Mouse (Mus musculus) ES-Bruce4 (cell line): ENCODE measurements around the gene Wfdc5. TPM values are rescaled to one million over a fixed set of nuclear protein-coding genes. Genes with fewer than 3 reads are reported as not detected.

Experiments
- H3K27ac ChIP-seq: 2 replicates; pipeline ENCODE4 v1.5.1; 2012; ENCODE audit warnings: low read length, inconsistent platforms; ENCODE audit not compliant: insufficient read depth
- H3K27me3 ChIP-seq: 2 replicates; pipeline ENCODE4 v1.6.1; 2012; ENCODE audit warnings: mild to moderate bottlenecking, low read length, inconsistent platforms; ENCODE audit not compliant: control insufficient read depth, poor library complexity, insufficient read depth, severe bottlenecking
- H3K36me3 ChIP-seq: 2 replicates; pipeline ENCODE4 v1.6.1; 2012; ENCODE audit warnings: inconsistent platforms, mild to moderate bottlenecking, low read length, moderate library complexity; ENCODE audit not compliant: control insufficient read depth, poor library complexity, insufficient read depth, severe bottlenecking
- H3K4me1 ChIP-seq: one replicate; pipeline ENCODE4 v1.8.1; 2011; ENCODE audit warnings: low read length; ENCODE audit not compliant: control insufficient read depth, insufficient read depth
- H3K4me3 ChIP-seq: 2 replicates; pipeline ENCODE4 v1.5.1; 2011; ENCODE audit warnings: low read depth, mild to moderate bottlenecking, low read length
- H3K9ac ChIP-seq: 2 replicates; pipeline ENCODE4 v1.6.1; 2012; ENCODE audit warnings: low read depth, mild to moderate bottlenecking, inconsistent platforms; ENCODE audit not compliant: poor library complexity, severe bottlenecking
- H3K9me3 ChIP-seq: replicated peaks from 2 replicates; pipeline ENCODE4 v1.6.1; 2012; ENCODE audit warnings: mild to moderate bottlenecking, low read length, inconsistent platforms; ENCODE audit not compliant: control insufficient read depth, poor library complexity, insufficient read depth, severe bottlenecking
- CTCF ChIP-seq: IDR thresholded peaks from one replicate; pipeline ENCODE4 v1.8.1; 2011; ENCODE audit warnings: low read depth, low read length
- EP300 ChIP-seq: IDR thresholded peaks from 2 replicates; pipeline ENCODE4 v1.6.1; 2011; ENCODE audit warnings: low read depth, low read length; ENCODE audit not compliant: insufficient read depth
- POLR2A ChIP-seq: IDR thresholded peaks from one replicate; pipeline ENCODE4 v1.8.1; 2011; ENCODE audit warnings: low read length; ENCODE audit not compliant: insufficient read depth
- polyA plus RNA-seq: library from polyadenylated mRNA; stranded (reverse); fragments of >200 nt; gene quantifications from 2 replicates; pipeline ENCODE4 v1.2.4, GENCODE M21; 2011; ENCODE audit warnings: low read depth; ENCODE audit not compliant: missing spikeins, insufficient read depth, insufficient read length

The Wfdc5 gene
- not detected in 2 replicates for polyA plus RNA-seq

- no peaks in the 10 kb centered on the region for H3K27me3 ChIP-seq
- TF ChIP-seq EP300 = no peak
- no peaks in the 10 kb centered on the region for H3K36me3 ChIP-seq
- no peaks in the 10 kb centered on the region for H3K9me3 ChIP-seq
- H3K4me1 ChIP-seq = no peaks in the 10 kb centered on the region
- H3K9ac ChIP-seq = no peak within 1 kb of the TSS
- H3K27ac ChIP-seq = no peak within 1 kb of the TSS
- H3K4me3 ChIP-seq = no peak within 1 kb of the TSS
Measured at GRCm38 (mm10) chr2:164182692-164183255, at the start of gene Wfdc5. Wfdc5 (minus strand) TSS chr2:164182742.

DNA sequence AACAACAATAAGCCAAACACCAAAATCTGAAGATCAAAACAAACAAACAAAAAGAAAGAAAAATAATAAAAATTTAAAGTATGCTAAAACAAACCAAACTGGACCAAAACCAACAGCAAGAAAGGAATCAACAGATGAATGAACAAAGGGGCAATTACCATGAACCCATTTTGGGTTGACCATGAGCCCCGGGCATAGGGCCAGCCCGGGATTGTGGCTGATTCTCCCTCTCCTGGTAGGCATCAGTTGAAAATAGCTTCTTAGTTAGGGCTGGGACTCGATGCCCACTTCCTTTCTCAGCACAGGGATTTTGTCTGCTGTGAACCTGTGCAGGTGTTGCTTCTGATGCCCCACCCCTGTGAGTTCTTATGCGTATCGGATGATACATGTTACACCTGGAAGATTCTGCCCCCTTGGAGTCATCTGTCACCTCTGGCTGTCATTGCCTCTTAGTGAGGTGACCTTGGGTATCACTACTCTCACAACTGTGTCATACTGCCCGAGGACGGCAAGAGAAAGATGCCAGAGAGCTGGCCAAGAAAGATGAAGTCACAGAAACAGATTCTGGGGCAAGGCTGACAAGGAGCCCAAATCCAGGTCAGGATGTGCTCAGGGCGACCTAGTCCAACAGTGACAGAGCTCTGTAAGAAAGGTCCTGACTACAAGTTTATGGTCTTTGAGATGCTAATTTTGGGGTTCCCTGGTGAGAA lies 46.0 kb upstream of the Wfdc5 start:
- no peaks in the 10 kb centered on the region for H3K9me3 ChIP-seq
- TF ChIP-seq POLR2A (no peak), CTCF (no peak), EP300 (no peak)
- H3K36me3 ChIP-seq = no peaks in the 10 kb centered on the region
- H3K9ac ChIP-seq = no peak overlapping the region
- H3K4me3 ChIP-seq = no peak overlapping the region
- no peaks in the 10 kb centered on the region for H3K4me1 ChIP-seq
- no peaks in the 10 kb centered on the region for H3K27me3 ChIP-seq
- H3K27ac ChIP-seq = no peak overlapping the region

DNA sequence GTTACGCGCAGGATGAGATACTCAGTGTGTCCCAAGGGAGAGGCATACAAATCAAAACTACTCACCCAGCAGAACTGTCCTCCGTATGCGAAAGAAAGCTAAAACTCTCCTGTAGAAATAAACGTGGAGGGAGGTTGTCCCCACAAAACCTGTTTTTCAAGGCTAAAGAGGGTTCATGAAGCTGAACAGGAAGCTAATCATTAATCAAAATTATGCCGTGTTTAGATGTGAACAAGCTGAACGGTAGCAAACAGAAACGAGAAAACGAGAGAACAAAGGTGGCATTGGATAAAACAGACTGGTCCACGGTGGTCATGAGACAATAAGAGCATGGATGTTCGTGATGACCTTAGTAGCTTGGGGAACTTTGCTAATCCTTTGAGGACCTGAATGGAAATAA lies 39.0 kb upstream of the Wfdc5 start, which contains the start of gene Wfdc15b:
TSS of gene Wfdc15b (minus strand) at position 139 of the 400 bp plus-strand sequence.
- no peaks in the 10 kb centered on the region for H3K9me3 ChIP-seq
- H3K27ac ChIP-seq = no peak within 1 kb of the TSS
- H3K4me3 ChIP-seq = no peak within 1 kb of the TSS
- H3K4me1 ChIP-seq = no peaks in the 10 kb centered on the region
- no peaks in the 10 kb centered on the region for H3K27me3 ChIP-seq
- TF ChIP-seq CTCF (no peak), POLR2A (no peak), EP300 (no peak)
- no peaks in the 10 kb centered on the region for H3K36me3 ChIP-seq
- H3K9ac ChIP-seq = no peak within 1 kb of the TSS

DNA sequence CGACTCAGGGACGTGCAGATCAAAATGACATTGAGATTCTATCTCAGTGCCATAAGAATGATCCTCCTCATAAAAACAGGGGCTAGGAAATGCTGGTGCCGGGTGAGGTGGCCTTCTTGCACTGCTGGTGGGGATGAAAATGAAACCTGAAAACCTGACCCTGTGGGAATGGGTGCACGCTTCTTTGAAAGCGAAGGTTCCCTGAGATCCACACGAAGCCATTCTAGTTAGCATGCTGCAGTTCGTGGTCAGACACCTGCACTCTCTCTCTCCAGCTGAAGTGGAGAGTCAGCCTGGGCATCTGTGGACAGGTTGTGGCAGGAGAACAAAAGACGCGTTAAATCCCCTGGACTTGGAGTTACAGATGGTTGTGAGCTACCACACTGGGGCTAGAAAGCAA lies 36.8 kb upstream of the Wfdc5 start:
- H3K9me3 ChIP-seq = no peaks in the 10 kb centered on the region
- no peaks in the 10 kb centered on the region for H3K36me3 ChIP-seq
- no peaks in the 10 kb centered on the region for H3K4me1 ChIP-seq
- no peak overlapping the region for H3K27ac ChIP-seq
- H3K27me3 ChIP-seq = no peaks in the 10 kb centered on the region
- no peak for TF ChIP-seq EP300
- TF ChIP-seq POLR2A = no peak
- no peak for TF ChIP-seq CTCF
- H3K9ac ChIP-seq = no peak overlapping the region
- no peak overlapping the region for H3K4me3 ChIP-seq

GRCm38 (mm10) chr2:164212711-164213110 lies 30.2 kb upstream of the Wfdc5 start:
- TF ChIP-seq CTCF (no peak), EP300 (no peak), POLR2A (no peak)
- Histone ChIP-seq H3K36me3 (no peaks in the 10 kb centered on the region), H3K9ac (no peak overlapping the region), H3K27me3 (no peaks in the 10 kb centered on the region), H3K4me3 (no peak overlapping the region), H3K9me3 (no peaks in the 10 kb centered on the region), H3K27ac (no peak overlapping the region), H3K4me1 (no peaks in the 10 kb centered on the region)

- H3K9ac ChIP-seq = no peak overlapping the region
- H3K9me3 ChIP-seq = peaks cover 3% of the 10 kb centered on the region; the same call in 1 of the 2 replicates
- H3K27ac ChIP-seq = no peak overlapping the region
- no peaks in the 10 kb centered on the region for H3K4me1 ChIP-seq
- H3K27me3 ChIP-seq = no peaks in the 10 kb centered on the region
- H3K36me3 ChIP-seq = no peaks in the 10 kb centered on the region
- no peak for TF ChIP-seq EP300
- TF ChIP-seq CTCF = no peak
- no peak for TF ChIP-seq POLR2A
- H3K4me3 ChIP-seq = no peak overlapping the region
Measured at GRCm38 (mm10) chr2:164210892-164211291, 28.4 kb upstream of the Wfdc5 start.
